Mouse (Mus musculus) embryonic fibroblast, embryonic 13.5 days (primary cell): ENCODE measurements around the gene Cdc42bpg.

Source experiments
- CTCF ChIP-seq: IDR thresholded peaks from 2 replicates; pipeline ENCODE4 v1.5.1; 2011; ENCODE audit warnings: mild to moderate bottlenecking, control low read depth, low read length, moderate library complexity, borderline replicate concordance; ENCODE audit not compliant: insufficient read depth
- POLR2A ChIP-seq: IDR thresholded peaks from 2 replicates; pipeline ENCODE4 v1.6.1; 2011; ENCODE audit warnings: low read depth, mild to moderate bottlenecking, control low read depth, low read length, moderate library complexity

- TF ChIP-seq CTCF: no peak
- TF ChIP-seq POLR2A: no peak
Observed at GRCm38 (mm10) chr19:6271206-6271605, 35.0 kb upstream of the Cdc42bpg start.
